ENCODE assay signal across 8 mouse cellular contexts in genomic region chr9:60813139-60813880, GRCm38 (mm10). TPM values are rescaled to one million over a fixed set of nuclear protein-coding genes. Genes with fewer than 3 reads are reported as not detected.
A peak's percentile ranks its signal among the peaks of the same experiment; 100 is the strongest.
DNase-seq lines count a peak whose midpoint lies in the region; ATAC-seq lines count a peak whose summit lies in the region.

No protein-coding gene starts in this region.

- H3K4me1 ChIP-seq in forebrain, embryonic 15.5 days, result no peaks in the 10 kb centered on the region

- peak; percentile 99 for ATAC-seq in megakaryocyte-erythroid progenitor cell, adult 5-6 weeks (replicated peaks; ENCODE audit: low FRiP score, low TSS enrichment, poor library complexity, severe bottlenecking)
- no peak for ATAC-seq in cerebellum, adult (ENCODE audit: insufficient number of reproducible peaks, low FRiP score, low TSS enrichment)
- ATAC-seq in inflammation-experienced regulatory T-cells, adult 6 months, result no peak
- ATAC-seq in forebrain, embryonic 15.5 days (replicated peaks), result no peak

- no peaks in the 10 kb centered on the region for H3K9me3 ChIP-seq in forebrain, embryonic 15.5 days

- no peak overlapping the region for H3K4me2 ChIP-seq in forebrain, embryonic 15.5 days (replicated peaks)

- WGBS in forebrain, embryonic 15.5 days, result 20% methylated on average over 11 of the region's 11 CpGs

- no peaks in the 10 kb centered on the region for H3K36me3 ChIP-seq in forebrain, embryonic 15.5 days

- H3K4me3 ChIP-seq in forebrain, embryonic 15.5 days, result no peak overlapping the region

- no peak overlapping the region for H3K27ac ChIP-seq in forebrain, embryonic 15.5 days (replicated peaks)

- no peaks in the 10 kb centered on the region for H3K27me3 ChIP-seq in forebrain, embryonic 15.5 days

- no peak overlapping the region for H3K9ac ChIP-seq in forebrain, embryonic 15.5 days (replicated peaks)

- peak; percentile 21 for DNase-seq in NIH3T3 (ENCODE audit: low read depth)
- DNase-seq in embryo, embryonic 10 days (ENCODE audit: low spot score), result peak; percentile 85
- DNase-seq in heart, postnatal 10 days, result peak; percentile 56 to 67
- DNase-seq in kidney, postnatal 14 days, result peak; percentile 66

- intact Hi-C loops in heart, postnatal 10 days (cut with DNase I), result no loop called here

RNA-seq across cellular contexts. Expression of gene Uaca, which starts 19.0 kb away (rescaled TPM):
- total RNA-seq in heart, postnatal 10 days (2021), result 10 to 100 TPM; 46.7 to 47.4 TPM
- 1.2 TPM in 1 of 2 replicates, not detected in the other for total RNA-seq in megakaryocyte-erythroid progenitor cell, adult 5-6 weeks (2014; fragmentation: Nextera tagmentation)
- 0.34 TPM in 1 of 2 replicates, not detected in the other for total RNA-seq in megakaryocyte-erythroid progenitor cell, adult 5-6 weeks (2017)
- under 1 TPM in 1 of 3 experiments, not detected in 2; 0.13 TPM for polyA plus RNA-seq in inflammation-experienced regulatory T-cells, adult 6 months (2017; shearing (Covaris generic))
- 15.2 and 16.1 TPM in 2 replicates for polyA plus RNA-seq in forebrain, embryonic 15.5 days (2015; fragmentation: Nextera tagmentation; extraction: Ambion mirVana)

Comparison
In these comparisons a context has a peak if more than half of its experiments do, and no peak if none do; other contexts are left out.
1. DNase-seq: peak in every context shown above with its lines; median percentile 85 in embryo, embryonic 10 days; 66 in kidney, postnatal 14 days; 62 in heart, postnatal 10 days; 21 in NIH3T3.
2. RNA of gene Uaca, which starts 19.0 kb away (total RNA-seq): 46.7 to 47.4 TPM in heart, postnatal 10 days; 0.34 to 1.2 TPM in megakaryocyte-erythroid progenitor cell, adult 5-6 weeks; every median in the first group is over 10 times any median in the second.